Mouse (Mus musculus): ENCODE results near the gene Pilrb2.
A peak's percentile ranks its signal among the peaks of the same experiment; 100 is the strongest.
"Not testable (repeated sequence)": the region's sequence is repeated elsewhere in the genome, so short reads cannot be mapped to it uniquely, and the experiment has no call there.

Gene Pilrb2

GRCm38 (mm10) chr5:137871644-137872380 lies at the start of gene Pilrb2:
Gene Pilrb2, minus strand, starts transcription at chr5:137871815.
- DNase-seq (ENCODE audit: low read depth, low spot score) = not testable (repeated sequence)

GRCm38 (mm10) chr5:137915550-137915949 lies 43.9 kb upstream of the Pilrb2 start:
- no peak for DNase-seq (ENCODE audit: low read depth, low spot score)

GRCm38 (mm10) chr5:137914508-137914907 lies 42.9 kb upstream of the Pilrb2 start:
- DNase-seq (ENCODE audit: low read depth, low spot score) = no peak

GRCm38 (mm10) chr5:137909564-137910262 lies 38.1 kb upstream of the Pilrb2 start:
- no peak for DNase-seq (ENCODE audit: low read depth, low spot score)

- no peak for DNase-seq (ENCODE audit: low read depth, low spot score)
Measured at GRCm38 (mm10) chr5:137897812-137898211, 26.2 kb upstream of the Pilrb2 start.

- peak; percentile 57 for DNase-seq (ENCODE audit: low read depth, low spot score)
Measured at GRCm38 (mm10) chr5:137892954-137893353, 21.3 kb upstream of the Pilrb2 start.

- no peak for DNase-seq (ENCODE audit: low read depth, low spot score)
Measured at GRCm38 (mm10) chr5:137887666-137888065, 16.1 kb upstream of the Pilrb2 start.

- peak; percentile 68 for DNase-seq (ENCODE audit: low read depth, low spot score)
Measured at GRCm38 (mm10) chr5:137885894-137886293, 14.3 kb upstream of the Pilrb2 start.

- no peak for DNase-seq (ENCODE audit: low read depth, low spot score)
Measured at GRCm38 (mm10) chr5:137883345-137883744, 11.7 kb upstream of the Pilrb2 start.

GRCm38 (mm10) chr5:137882922-137883321 lies 11.3 kb upstream of the Pilrb2 start:
- DNase-seq (ENCODE audit: low read depth, low spot score) = no peak

GRCm38 (mm10) chr5:137877860-137878259 lies 6.2 kb upstream of the Pilrb2 start:
- DNase-seq (ENCODE audit: low read depth, low spot score) = peak; percentile 39

- no peak for DNase-seq (ENCODE audit: low read depth, low spot score)
Measured at GRCm38 (mm10) chr5:137875054-137875453, 3.4 kb upstream of the Pilrb2 start.

- not testable (repeated sequence) for DNase-seq (ENCODE audit: low read depth, low spot score)
Measured at GRCm38 (mm10) chr5:137872381-137872702, 727 bp upstream of the Pilrb2 start.

GRCm38 (mm10) chr5:137868600-137868999 lies 3.0 kb downstream of the Pilrb2 start:
- not testable (repeated sequence) for DNase-seq (ENCODE audit: low read depth, low spot score)

- not testable (repeated sequence) for DNase-seq (ENCODE audit: low read depth, low spot score)
Measured at GRCm38 (mm10) chr5:137864008-137864407, 7.6 kb downstream of the Pilrb2 start.

- not testable (repeated sequence) for DNase-seq (ENCODE audit: low read depth, low spot score)
Measured at GRCm38 (mm10) chr5:137857960-137858710, 13.5 kb downstream of the Pilrb2 start, which contains the start of gene Pilrb1. Gene Pilrb1, minus strand, starts transcription at chr5:137858106.

- not testable (repeated sequence) for DNase-seq (ENCODE audit: low read depth, low spot score)
Measured at GRCm38 (mm10) chr5:137856870-137857269, 14.7 kb downstream of the Pilrb2 start.

GRCm38 (mm10) chr5:137854907-137855306 lies 16.7 kb downstream of the Pilrb2 start:
- DNase-seq (ENCODE audit: low read depth, low spot score) = not testable (repeated sequence)

- not testable (repeated sequence) for DNase-seq (ENCODE audit: low read depth, low spot score)
Measured at GRCm38 (mm10) chr5:137850313-137850712, 21.3 kb downstream of the Pilrb2 start.

- not testable (repeated sequence) for DNase-seq (ENCODE audit: low read depth, low spot score)
Measured at GRCm38 (mm10) chr5:137837110-137837509, 34.5 kb downstream of the Pilrb2 start.

GRCm38 (mm10) chr5:137836611-137837010 lies 35.0 kb downstream of the Pilrb2 start:
- no peak for DNase-seq (ENCODE audit: low read depth, low spot score)

- not testable (repeated sequence) for DNase-seq (ENCODE audit: low read depth, low spot score)
Measured at GRCm38 (mm10) chr5:137835966-137836520, 35.6 kb downstream of the Pilrb2 start, which contains the start of gene Pilra. Gene Pilra, minus strand, starts transcription at chr5:137836281.

All from R1 (cell line).